Mouse (Mus musculus) G1E (cell line): ENCODE results near the gene Ppp3ca.

Experiments used
- CTCF ChIP-seq: IDR thresholded peaks from 2 replicates; pipeline ENCODE4 v1.5.1; 2012; ENCODE audit warnings: low read depth, low read length, inconsistent platforms, mixed read lengths
- GATA1 ChIP-seq: IDR thresholded peaks from 2 replicates; pipeline ENCODE4 v1.6.1; 2012; ENCODE audit warnings: borderline replicate concordance, low read length, inconsistent platforms, mixed read lengths

GRCm38 (mm10) chr3:136706771-136707170 lies 36.8 kb downstream of the Ppp3ca start:
- no peak for TF ChIP-seq CTCF
- no peak for TF ChIP-seq GATA1
